Mouse (Mus musculus) liver, postnatal 0 days (tissue): ENCODE results near the gene Gm14632. TPM values are rescaled to one million over a fixed set of nuclear protein-coding genes. Genes with fewer than 3 reads are reported as not detected.
"Not testable (repeated sequence)": the region's sequence is repeated elsewhere in the genome, so short reads cannot be mapped to it uniquely, and the experiment has no call there.

ENCODE experiments used
- ATAC-seq: fragments of 200-750 bp; cut with Nextera tagmentation; 2 replicates; pipeline ENCODE4 v1.8.0; 2017; ENCODE audit warnings: mild to moderate bottlenecking, moderate library complexity
- DNase-seq: peaks from one replicate; pipeline ENCODE4 v3.0.0-alpha.2; 2016
- H3K27ac ChIP-seq: fragments of 300-500 bp; sonication (generic); 2 replicates; pipeline ENCODE4 v1.5.1; 2014; ENCODE audit warnings: antibody characterized with exemption, moderate library complexity, mild to moderate bottlenecking, low read depth
- H3K27me3 ChIP-seq: fragments of 300-500 bp; sonication (generic); 2 replicates; pipeline ENCODE4 v1.6.1; 2014; ENCODE audit warnings: low read length, control low read depth, mixed read lengths; ENCODE audit not compliant: insufficient read depth
- H3K36me3 ChIP-seq: fragments of 300-500 bp; sonication (generic); replicated peaks from 2 replicates; pipeline ENCODE4 v1.6.1; 2014; ENCODE audit warnings: mild to moderate bottlenecking, control low read depth, low read length, moderate library complexity, mixed read lengths; ENCODE audit not compliant: insufficient read depth
- H3K4me1 ChIP-seq: fragments of 300-500 bp; sonication (generic); 2 replicates; pipeline ENCODE4 v1.6.1; 2014; ENCODE audit warnings: antibody characterized with exemption, mild to moderate bottlenecking, control low read depth; ENCODE audit not compliant: insufficient read depth
- H3K4me2 ChIP-seq: fragments of 300-500 bp; sonication (generic); 2 replicates; pipeline ENCODE4 v1.6.1; 2014; ENCODE audit warnings: low read depth, mild to moderate bottlenecking, low read length, moderate library complexity, mixed read lengths
- H3K4me3 ChIP-seq: fragments of 300-500 bp; sonication (generic); 2 replicates; pipeline ENCODE4 v1.5.1; 2014; ENCODE audit warnings: low read depth, low read length
- H3K9ac ChIP-seq: fragments of 300-500 bp; sonication (generic); replicated peaks from 2 replicates; pipeline ENCODE4 v1.6.1; 2014; ENCODE audit warnings: mild to moderate bottlenecking, moderate library complexity
- H3K9me3 ChIP-seq: fragments of 300-500 bp; sonication (generic); 2 replicates; pipeline ENCODE4 v1.6.1; 2016; ENCODE audit warnings: mild to moderate bottlenecking, control low read depth, low read length, mixed read lengths
- WGBS: fragments of 180-500 bp; shearing (Covaris S2); extraction: QIAGEN DNeasy Blood & Tissue Kit; methylation state at CpG from one replicate; pipeline ENCODE4 v1.1.7; 2014; ENCODE audit not compliant: insufficient replicate concordance; 5-methylcytosine and 5-hydroxymethylcytosine counted together
- polyA plus RNA-seq: library from polyadenylated mRNA; unstranded; fragments of >200 nt; fragmentation: Nextera tagmentation; extraction: Ambion mirVana; gene quantifications from 2 replicates; pipeline ENCODE4 v1.2.1, GENCODE M21; 2015

The Gm14632 gene
- polyA plus RNA-seq: not detected in 2 replicates

DNA sequence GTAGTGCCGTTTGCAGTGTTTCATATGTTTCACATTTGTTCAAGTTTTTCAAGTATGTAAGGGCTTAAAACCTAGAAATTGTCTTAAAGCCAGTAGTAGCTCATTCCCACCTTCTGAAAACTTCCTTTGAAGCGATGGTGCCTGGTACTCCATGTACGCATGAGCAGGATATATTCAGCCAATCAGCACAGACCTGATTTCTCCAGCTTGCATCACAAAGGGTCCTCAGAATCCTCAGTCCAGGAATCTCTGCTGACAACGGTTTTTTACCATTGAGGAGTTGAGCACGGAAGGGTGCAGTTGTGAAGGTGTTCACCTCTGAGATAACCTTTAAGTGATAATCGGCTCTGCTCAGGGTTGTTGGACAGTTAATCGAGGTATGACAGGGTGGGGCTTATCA lies at the start of gene Gm14632:
Gene Gm14632 (plus strand): TSS at position 301 of the 400 bp plus-strand sequence.
- not testable (repeated sequence) for H3K27ac ChIP-seq, H3K4me1 ChIP-seq, H3K9me3 ChIP-seq, H3K36me3 ChIP-seq, DNase-seq, H3K4me2 ChIP-seq, H3K9ac ChIP-seq, H3K4me3 ChIP-seq, H3K27me3 ChIP-seq, ATAC-seq
- WGBS: 87% methylated on average over 4 of the region's 7 CpGs
